Mouse (Mus musculus): ENCODE data around the gene Gpsm1.

The Gpsm1 gene

DNA sequence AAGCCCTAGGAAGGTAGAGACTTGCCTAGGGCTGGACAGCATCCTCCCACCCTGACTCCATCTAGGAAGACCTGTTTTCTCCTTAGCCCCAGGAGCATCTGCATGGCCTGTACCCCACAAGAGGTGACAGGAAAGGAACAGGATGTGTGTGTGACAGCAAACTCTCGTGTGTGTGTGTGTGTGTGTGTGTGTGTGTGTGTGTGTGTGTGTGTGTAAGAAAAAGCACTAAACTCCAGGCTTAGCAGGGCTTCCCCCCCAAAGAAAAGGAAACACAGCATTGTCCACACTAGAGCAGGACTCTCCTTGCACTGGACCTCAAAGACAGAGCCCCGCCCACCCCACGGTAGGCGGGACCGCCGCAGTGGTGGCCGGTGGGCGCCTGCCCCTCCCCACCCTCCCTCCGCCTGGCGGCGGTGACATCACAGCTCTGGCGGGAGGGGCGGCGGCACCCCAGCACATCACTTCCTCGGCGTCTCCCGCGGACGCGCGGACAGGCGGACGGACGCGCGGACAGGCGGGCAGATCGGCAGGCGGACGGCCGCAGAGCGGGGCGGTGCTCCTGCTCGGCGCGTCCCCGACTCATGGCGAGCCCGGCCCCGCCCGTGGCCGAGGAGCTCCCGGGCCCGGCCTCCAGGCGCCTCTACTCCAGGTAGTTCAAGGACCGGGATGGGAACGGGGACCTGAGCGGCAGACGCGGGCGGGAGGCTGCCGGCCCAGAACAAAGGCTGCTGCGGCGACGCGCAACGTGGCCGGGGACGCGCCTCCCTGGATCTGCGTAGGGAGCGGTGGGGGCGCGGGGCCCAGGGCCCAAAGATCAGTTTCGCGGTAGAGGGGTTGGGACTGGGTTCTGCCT lies at the start of gene Gpsm1:
Gene Gpsm1 (plus strand): TSS at position 444 of the 853 bp plus-strand sequence.
- DNase-seq (ENCODE audit: low spot score): peak; percentile 29

DNA sequence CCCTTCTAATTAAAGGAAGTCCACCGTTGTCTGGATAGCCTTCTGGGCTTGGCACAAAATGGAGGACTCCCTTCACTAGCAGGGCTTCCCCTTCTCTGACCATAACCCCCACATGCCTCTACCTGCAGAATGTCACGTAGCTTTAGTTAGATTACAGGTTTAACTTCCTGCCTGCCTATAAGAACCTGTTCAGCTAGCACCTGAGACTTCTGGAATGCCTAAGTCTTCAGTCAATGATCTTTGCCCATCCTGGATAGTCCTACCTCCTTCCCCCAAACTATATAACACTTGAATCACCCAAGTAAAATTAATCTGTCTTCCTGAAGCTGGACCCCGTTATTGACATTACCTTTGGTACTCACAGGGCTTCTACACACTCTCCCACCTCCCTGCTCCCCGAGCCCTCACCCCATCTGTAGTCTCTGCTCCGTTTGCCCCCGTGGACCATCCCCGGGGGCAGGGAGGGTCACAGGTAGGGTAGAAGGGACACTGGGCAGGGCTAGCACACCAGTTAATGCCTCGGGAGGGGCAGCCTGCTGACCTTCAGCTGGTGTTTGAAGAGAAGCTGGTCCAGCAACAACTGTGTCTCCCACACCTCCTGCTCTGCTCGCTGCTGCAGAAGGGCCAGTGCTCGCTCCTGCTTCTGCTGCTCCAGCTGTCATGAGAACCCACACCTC lies 49.1 kb upstream of the Gpsm1 start:
- no peak for DNase-seq (ENCODE audit: low spot score)

DNA sequence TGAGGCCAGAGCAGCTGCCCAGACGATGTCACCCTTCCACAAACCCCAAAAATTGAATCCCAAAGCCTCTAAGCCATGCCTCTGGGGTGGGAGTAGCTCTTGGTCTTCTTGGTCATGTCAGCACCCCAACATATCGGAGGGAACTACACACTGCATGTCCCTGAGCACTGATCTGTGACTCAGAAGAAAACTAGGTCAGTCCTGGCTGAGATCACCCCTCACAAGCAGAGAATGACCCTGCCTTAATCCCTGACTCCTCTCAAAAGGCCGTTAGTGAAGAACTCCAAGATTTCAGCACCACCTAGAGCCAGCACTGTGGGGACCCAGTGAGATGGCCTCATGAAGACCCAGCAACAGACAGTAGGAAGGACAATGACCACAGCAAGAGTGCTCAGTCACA lies 47.1 kb upstream of the Gpsm1 start:
- DNase-seq (ENCODE audit: low spot score): no peak

DNA sequence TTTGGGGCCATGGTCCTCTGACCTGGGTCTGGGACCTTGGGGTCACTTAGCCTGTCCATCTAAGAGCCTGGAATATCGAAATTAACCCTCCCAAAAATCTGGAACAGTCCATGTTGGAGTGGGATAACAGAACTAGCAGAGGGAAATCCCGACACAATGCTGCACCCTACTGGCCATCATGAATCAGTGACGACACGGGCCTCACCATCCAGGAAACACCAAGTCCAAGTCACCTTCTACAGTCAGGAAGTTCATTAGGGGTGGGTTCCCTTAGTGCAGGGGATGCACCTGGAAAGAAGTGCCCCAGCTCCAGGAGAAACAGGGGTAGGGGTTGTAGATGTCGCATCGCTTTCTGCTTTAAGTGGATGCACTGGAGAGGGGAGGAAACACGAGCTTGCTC lies 41.7 kb upstream of the Gpsm1 start:
- DNase-seq (ENCODE audit: low spot score): no peak

DNA sequence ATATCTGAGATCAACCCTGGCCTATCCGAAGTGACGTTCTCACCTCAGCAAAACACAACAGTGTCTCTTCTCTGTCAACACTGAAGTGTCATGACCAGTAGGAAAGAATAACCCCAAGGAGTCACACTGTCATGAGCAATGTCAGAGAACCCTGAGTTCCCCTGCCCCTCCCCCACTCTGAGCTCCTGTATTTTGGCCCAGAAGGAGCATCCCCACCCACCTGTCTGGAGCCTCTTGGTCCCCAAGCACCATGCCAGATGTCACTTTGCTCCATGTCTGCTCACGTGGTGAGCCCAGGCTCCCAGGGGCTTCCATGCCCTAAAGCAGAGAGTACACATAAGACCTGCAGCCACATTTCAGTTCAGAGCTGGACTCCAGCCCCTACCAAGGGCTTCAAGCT lies 35.6 kb upstream of the Gpsm1 start:
- DNase-seq (ENCODE audit: low spot score): no peak

DNA sequence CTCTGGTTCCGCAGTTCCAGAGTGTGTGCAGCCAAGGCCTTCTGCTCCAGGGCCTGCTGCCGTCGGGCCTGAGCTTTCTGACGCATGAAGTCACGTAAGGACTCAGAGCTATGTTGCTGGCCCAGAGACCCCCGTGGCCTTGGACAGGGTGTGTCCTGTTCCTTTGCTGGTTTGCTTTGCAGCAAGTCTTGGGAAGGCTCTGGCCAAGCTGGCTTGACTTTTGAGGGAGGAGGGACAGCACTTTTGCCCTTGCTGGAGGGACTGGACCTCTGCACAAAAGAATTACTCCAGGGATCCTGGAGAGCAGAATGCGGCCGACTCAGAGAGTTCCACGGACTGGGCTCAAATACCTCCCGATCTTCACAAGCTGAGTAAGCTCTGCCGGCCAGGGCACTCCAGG lies 34.7 kb upstream of the Gpsm1 start:
- DNase-seq (ENCODE audit: low spot score): no peak

DNA sequence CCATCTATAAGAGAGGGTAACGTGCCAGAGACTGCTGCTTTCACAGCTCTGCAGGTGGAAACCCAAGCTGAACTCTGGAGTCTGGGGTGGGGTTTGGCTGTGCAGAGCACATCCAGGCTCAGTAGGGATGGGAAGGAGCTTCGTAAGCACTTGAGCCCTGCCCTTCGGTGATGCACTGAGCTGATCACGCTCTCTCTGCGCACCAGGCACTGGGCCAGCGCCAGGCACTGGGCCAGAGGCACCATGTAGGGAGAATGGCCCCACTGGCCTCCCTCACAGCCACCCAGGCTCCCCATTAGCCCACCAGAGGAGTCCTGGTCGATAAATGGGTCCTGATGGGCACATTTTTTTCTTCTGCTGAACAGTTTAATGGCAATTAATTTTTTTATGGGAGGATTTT lies 29.5 kb upstream of the Gpsm1 start:
- DNase-seq (ENCODE audit: low spot score): no peak

DNA sequence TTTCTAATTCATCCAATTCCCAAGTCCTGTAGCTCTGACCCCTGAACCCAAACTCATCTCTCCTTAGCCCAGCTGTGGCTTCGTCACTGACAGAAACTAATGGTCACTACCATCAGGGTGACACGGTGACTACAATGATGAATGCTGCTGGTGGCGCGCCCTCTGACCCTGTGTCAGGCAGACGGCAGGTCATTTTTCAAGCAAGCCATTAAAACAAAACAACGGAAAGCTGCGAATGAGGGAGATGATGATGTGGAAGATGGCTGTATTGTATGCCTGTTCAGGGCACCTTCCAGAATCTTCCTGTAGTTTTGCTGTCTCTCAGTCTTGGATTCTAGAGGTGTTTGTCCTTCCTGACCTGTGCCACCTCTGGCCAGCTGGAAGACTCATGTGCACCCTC lies 28.9 kb upstream of the Gpsm1 start:
- DNase-seq (ENCODE audit: low spot score): no peak

DNA sequence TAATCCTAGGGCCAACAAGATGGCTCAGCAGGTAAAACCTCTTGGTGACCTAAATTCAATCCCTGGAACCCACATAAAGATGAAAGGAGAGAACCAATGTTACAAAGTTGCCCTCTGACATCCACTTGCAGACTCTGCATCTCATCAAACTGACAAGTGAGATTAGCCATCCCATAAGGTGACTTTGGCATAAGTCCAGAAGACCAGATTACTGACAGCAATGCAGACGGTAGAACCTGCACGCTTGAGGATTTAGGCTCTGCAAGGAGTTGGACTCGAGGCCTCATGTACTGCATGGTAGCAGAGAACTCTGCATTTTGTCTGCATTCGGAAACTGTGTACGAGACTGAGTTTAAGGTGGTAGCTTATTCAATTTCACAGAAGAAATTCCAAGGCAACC lies 25.2 kb upstream of the Gpsm1 start:
- no peak for DNase-seq (ENCODE audit: low spot score)

DNA sequence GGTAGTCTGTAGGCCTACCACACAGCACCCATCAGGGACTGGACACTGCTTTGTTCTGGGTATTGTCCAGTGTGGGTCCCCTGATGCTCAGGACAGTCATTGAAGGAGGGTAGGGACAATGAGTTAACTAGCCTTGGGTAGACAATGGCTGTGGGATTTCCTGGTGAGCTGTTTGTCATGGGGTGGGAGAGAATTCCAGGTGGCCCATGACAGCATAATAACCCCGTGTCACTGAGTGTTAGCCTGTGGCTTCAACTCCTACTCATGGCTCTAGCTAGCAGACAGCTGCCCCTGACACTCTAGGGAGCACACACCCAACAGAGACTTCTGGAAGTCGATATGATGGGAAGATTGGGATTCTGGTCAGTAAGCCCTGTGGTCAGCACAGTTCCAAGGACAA lies 20.9 kb upstream of the Gpsm1 start, which contains the start of gene Ccdc187:
Gene Ccdc187 (minus strand): TSS at position 101 of the 400 bp plus-strand sequence.
- no peak for DNase-seq (ENCODE audit: low spot score)

DNA sequence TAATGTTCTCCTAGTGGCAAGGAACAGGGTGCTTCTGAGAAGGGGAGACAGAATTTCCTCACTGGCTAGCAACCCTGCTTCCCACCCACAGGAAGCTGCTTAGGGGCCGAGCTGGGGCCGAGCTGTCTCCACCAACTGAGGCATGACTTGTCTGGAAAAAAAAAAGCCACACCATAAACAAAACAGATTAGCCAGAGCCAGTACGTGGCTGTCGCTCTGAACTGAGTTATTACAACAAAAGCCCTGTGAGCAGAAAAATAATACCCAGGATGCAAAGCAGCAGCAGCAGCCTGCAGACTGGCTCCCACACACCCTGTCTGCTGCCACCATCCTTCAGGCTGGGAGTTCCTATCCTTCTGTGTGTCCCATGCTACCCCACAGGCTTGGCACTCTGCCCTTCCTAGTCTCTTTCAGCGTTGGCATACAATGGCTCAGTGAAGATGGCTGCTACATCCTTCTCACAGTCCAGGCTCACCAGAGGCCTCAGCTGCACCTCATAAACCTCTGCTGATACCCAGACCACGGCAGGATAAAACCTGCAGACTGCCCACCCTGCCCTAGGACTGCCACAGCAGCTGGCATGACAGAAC lies 18.6 kb upstream of the Gpsm1 start:
- DNase-seq (ENCODE audit: low spot score): no peak

DNA sequence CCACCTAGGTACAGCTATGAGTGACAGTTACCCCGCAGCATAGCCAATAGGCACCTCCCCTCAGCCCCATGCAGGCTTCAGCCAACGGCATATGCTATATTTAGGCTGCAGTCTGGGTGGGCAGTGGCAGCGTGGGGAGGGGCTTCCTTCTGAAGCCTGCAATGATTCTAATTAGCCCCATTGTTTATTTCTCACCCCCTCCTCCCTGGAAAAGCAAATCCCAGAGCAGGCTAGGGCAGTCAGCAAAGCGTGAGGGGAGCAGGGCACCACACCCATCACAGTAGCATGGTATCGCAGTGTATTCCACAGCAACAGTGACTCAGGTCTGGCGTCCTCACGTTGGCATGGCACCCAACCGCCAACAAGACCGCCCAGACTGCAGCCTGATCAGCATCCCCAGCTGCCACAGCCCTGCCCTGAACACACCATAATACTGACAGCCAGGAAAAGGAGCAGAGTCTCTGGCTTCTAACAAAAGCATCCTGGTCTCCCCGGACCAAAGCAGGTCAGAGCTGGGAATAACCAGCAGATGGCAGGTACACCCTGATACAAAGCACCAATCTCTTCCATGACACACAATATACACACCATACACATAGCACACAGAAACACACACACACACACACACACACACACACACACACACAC lies 17.0 kb upstream of the Gpsm1 start:
- no peak for DNase-seq (ENCODE audit: low spot score)

DNA sequence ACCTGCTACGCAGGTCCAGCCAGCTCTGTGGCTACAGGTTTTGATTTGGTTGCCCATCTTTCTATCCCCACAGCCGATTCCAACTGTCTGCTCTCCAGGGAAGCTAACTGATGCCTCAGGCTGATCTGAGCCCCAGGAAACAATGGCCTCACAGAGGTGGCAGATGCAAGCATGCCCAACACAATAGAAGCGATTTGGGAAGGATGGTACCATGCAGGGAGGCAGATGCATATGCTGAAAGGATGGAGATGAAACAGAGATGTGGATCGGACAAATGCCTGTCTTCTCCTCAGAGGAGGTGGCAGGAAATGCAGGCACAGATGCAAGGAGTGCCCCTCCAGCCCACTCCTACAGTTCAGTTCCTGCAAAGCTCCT lies 16.5 kb upstream of the Gpsm1 start:
- no peak for DNase-seq (ENCODE audit: low spot score)

DNA sequence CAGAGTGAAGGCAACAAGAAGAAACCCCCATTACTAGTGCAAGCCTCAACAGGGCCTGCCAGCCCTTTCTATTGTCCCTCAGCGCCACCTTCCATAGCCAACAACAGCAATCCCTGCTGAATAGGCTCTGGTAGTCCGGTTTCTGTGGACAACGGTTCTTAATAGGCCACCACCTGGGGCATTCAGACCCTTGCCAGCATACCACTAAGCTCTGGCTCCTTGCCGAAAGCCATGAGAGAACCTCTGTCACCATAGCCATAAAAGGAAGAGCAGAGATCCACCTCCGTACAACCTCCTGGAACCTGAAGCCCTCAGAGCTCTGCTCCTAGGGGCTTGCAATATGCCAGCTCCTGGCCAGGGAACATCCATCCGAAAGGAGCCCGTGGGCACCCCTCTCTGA lies 16.0 kb upstream of the Gpsm1 start:
- DNase-seq (ENCODE audit: low spot score): no peak

DNA sequence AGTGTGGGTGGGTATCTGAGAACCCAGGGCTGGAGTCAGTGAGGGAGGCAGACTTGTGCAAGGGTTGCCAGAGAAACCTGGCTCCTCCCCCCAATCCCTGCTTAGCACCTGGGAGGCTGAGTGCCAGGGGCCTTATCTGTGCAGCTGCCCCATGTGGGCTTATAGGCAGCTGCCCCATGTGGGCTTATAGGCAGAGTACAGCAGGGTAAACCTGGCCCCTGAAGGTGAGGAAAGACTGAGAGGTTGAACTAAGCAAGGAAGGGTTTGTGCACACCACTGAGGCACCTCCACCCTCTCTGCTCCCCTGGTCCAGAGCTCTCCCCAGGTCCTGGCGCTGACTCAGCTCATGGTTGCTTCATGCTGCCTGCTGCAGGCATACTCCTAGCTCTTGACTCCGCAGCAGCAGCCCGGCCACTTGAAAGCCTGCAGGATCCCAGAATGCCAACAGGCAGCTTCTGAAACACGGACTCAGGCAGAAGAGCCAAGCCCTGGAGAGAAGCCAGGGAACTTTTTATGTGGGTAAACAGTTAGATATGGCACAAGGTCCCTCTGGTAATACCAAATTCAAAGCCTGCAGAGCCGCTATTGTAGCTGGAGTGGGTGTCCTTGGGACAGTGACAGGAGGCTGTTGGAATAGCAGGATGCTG lies 15.0 kb upstream of the Gpsm1 start:
- DNase-seq (ENCODE audit: low spot score): no peak

DNA sequence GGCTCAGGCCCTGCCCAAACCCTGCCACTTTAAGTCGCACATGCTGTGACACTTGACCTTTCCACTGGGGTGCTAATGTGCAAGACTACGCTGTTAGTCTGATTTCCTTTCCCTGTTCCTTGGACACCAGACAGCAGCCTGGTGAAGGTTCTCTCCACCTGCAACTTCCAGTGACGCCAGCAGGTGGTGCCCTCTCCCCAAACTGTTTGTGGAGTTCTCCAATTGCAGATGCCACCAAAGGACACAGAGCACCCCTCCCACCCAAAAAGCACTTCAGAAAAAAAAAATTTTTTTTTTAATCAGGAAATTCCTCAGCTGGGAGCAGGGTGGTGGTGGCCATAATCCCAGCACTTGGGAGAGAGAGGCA lies 14.5 kb upstream of the Gpsm1 start:
- peak; percentile 34 for DNase-seq (ENCODE audit: low spot score)

DNA sequence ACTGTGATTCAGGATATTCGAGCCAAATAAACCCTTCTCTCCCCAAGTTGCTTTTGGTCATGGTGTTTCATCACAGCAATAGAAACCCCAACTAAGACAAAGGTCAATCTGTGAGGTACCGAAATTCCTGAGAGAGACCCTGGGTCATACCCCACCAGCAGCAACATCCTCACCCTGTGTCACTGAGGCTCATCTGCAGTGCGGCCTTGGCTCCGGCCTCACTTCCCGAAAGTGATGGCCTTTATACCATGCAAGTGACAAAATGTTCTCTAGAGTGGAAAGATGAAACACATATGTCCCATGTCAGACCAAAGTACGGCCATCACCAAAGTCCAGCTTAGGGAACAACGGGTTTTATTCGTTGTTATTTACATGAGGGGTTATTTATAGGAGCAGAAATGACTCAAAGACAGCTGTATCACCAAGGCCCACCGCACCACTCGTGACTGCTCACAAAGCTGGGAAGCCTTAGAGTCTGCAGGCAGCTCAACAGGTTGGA lies 13.3 kb upstream of the Gpsm1 start:
- DNase-seq (ENCODE audit: low spot score): no peak

DNA sequence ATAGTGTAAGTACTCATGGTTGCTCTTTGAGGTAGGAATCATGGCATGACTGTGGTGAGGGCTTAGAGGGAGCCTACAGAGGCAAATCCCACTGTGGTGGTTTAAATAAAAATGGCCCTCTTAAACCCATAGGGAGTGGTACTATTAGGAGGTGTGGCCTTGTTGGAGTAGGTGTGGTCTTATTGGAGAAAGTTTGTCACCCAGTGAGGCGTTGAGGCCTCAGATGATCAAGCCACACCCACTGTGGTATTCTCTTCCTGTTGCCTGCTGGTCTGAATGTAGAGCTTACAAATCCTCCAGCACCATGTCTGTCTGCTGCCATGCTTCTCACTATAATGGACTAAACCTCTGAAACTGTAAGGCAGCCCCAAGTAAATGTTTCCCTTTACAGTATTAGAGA lies 10.6 kb upstream of the Gpsm1 start:
- no peak for DNase-seq (ENCODE audit: low spot score)

DNA sequence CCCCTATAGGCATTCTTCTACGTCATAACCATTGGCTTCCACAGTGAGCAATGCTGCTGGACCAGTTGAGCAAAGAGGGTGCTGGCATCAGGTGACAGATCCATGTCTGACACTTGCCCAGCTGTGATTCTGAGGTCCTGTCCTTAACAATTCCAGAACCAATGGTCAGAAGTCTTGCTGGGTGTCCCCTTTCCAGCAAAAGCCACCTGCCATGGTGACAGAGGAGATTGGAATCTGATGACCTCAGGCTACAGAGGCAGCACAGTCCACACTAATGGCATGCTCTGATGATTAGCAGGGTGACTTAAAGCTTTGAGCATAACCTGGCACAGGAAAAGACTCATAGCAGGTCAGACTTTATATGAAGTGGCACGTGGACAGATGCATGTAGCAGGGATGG lies 9.8 kb upstream of the Gpsm1 start:
- DNase-seq (ENCODE audit: low spot score): no peak

DNA sequence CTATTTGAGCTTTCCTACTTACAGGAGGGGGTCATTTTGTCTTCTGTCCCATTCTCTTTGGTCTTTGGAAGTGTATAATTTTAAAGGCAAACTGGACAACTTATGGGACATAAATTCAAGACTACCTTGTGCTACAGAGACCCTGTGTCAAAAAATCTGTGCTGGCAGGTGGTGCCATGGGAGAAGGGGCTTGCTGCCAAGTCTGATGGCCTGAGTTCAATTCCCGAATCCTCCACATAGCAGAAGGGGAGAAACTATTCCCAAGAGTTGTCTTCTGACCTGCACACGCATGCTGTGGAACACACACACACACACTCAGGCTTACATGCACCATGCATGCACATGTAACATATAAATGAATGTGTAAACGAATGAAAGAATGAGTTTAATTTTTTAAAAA lies 8.6 kb upstream of the Gpsm1 start:
- no peak for DNase-seq (ENCODE audit: low spot score)

DNA sequence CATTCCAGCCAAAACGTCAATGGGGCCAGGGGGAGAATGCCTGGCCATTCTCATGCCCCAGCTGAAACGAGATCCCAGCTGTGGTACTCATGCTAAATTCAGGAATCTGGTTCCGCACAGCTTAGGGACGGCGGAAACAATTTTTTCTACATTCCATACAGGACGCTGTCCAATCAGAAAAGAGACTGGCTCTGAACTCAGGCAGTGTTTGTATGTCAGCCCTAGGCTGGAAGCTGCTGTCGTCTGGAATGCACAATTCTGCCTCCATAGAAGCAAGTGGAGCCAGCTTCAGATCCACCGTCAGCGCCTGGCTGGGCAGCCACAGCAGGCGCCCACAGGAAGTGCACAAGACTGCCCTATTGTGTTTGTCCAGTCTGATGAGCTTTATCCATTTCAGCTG lies 5.6 kb upstream of the Gpsm1 start:
- DNase-seq (ENCODE audit: low spot score): no peak

DNA sequence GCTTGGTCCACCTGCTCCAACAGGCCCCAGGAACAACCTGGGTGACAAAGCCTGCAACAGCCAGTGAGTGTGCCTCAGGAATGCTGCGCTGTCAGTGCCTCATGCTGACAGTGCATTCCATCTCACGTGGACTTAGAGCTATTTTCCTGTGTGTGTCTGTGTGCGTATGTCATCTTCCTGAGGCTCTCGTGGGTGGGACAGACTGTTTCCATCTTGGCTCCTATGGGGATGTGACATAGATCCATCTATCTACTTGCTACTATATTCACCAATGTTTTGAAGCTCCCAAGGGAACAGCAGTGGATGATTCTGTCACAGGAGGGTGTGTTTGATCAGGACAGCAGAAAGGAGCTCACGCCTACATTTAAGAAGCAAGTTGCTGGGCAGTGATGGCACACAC lies 3.4 kb upstream of the Gpsm1 start:
- no peak for DNase-seq (ENCODE audit: low spot score)
